Mouse (Mus musculus): ENCODE measurements around the gene Mindy1. TPM values are rescaled to one million over a fixed set of nuclear protein-coding genes. Genes with fewer than 3 reads are reported as not detected.
"Not testable (repeated sequence)": the region's sequence is repeated elsewhere in the genome, so short reads cannot be mapped to it uniquely, and the experiment has no call there.

The Mindy1 gene
- polyA plus RNA-seq, 1 experiment from 2014 or later = 35.4 TPM

DNA sequence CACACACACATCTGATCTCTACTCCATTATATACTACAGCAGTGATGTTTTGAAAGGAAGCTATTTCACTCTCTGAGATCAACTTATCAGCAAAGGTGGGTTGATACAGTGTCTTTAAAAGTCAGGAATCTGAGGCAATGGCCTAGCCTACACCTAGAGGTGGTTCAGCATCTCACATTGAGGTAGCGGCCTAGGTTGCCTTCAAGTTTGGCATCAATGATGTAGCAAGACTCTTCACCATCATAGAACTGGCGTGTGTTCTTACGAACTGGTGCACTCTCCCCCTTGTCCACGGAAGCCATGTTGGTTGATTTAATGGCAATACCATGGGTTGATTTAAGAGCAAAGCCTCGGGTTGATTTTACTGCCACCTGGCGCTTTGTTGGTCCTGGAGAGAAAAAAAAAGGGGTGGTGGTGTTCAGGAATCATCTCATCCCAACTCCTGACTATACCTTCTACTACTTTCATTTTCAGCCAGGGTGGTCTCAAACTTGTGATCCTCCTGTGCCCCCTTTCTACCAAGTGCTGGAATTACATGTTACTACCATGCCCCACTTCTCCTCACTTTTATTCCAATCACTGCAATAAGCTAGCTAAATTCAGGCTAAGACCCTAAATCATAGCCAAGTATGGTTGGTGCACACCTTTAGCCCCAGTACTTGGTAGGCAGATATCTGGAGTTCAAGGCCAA lies 43.5 kb downstream of the Mindy1 start:
- 93% methylated on average over 6 of the region's 6 CpGs for WGBS
- Histone ChIP-seq H3K27ac (replicated peaks; ENCODE audit: low read depth, low read length) (no peak overlapping the region), H3K4me2 (ENCODE audit: low read depth, severe bottlenecking) (no peak overlapping the region), H3K4me3 (ENCODE audit: low read depth, low read length) (no peak overlapping the region), H3K36me3 (ENCODE audit: control insufficient read depth, insufficient read depth, low read length) (peaks cover 43% of the 10 kb centered on the region), H3K4me1 (ENCODE audit: control insufficient read depth, insufficient read depth, low read length) (no peaks in the 10 kb centered on the region), H3K9ac (ENCODE audit: low read length) (no peak overlapping the region), H3K9me3 (ENCODE audit: control insufficient read depth, low read length) (no peaks in the 10 kb centered on the region), H3K27me3 (ENCODE audit: control insufficient read depth, insufficient read depth, low read length) (no peaks in the 10 kb centered on the region)
- DNase-seq (ENCODE audit: low spot score) (no peak), ATAC-seq (ENCODE audit: insufficient number of reproducible peaks, low FRiP score, low TSS enrichment, low read depth) (no peak)

DNA sequence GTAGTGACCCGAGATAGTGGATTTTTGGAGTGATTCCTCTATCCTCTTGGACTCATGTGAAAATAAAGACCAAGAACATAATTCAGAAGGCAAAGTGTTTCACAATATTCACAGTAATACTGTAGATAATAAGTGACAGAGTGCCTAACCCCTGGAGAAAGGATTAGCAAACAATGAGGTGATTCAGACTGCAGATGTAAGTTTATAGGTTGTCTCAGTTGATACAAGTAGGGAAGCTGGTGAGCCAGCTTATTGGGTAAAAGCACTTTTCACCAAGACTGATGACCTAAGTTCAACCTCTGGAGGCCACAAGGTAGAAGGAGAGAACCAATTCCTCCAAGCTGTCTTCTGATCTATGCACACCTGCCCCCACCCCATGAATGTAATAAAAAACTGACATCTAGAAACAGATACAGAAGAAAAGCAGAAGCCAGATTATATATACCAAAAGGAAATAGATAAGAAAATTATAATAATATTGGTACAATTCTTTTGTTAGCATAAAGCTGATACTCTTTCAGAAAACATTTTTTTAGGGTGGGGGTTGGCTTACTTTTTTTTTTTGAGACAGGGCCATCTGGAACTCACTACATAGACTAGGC lies 47.8 kb downstream of the Mindy1 start:
- Histone ChIP-seq H3K9me3 (ENCODE audit: control insufficient read depth, low read length) (no peaks in the 10 kb centered on the region), H3K9ac (ENCODE audit: low read length) (no peak overlapping the region), H3K36me3 (ENCODE audit: control insufficient read depth, insufficient read depth, low read length) (peaks cover 33% of the 10 kb centered on the region), H3K27ac (replicated peaks; ENCODE audit: low read depth, low read length) (no peak overlapping the region), H3K4me1 (ENCODE audit: control insufficient read depth, insufficient read depth, low read length) (no peaks in the 10 kb centered on the region), H3K4me2 (ENCODE audit: low read depth, severe bottlenecking) (no peak overlapping the region), H3K27me3 (ENCODE audit: control insufficient read depth, insufficient read depth, low read length) (no peaks in the 10 kb centered on the region), H3K4me3 (ENCODE audit: low read depth, low read length) (no peak overlapping the region)
- 88% methylated on average over 1 of the region's 1 CpGs for WGBS
- ATAC-seq (ENCODE audit: insufficient number of reproducible peaks, low FRiP score, low TSS enrichment, low read depth) = no peak
- DNase-seq (ENCODE audit: low spot score) = no peak

DNA sequence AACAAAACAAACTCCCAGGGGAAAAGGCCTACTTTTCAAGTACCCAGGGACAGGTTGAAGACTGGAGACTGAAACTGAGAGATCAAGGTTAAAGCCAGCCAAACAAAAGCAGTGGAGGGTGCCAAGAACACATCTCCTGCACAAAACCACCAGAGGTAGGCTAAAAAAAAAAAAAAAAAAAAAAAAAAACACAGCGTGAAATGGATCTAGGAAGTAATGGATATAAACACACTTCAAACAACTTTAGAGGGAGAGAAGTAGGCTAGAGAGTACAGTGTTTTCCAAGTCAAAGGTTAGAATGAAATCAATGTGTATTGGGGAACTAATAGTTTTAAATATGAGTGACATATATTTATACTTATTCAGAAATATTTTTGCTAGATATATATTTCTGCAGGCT lies 50.4 kb downstream of the Mindy1 start:
- no peaks in the 10 kb centered on the region for H3K9me3 ChIP-seq (ENCODE audit: control insufficient read depth, low read length)
- 63% methylated on average over 1 of the region's 1 CpGs for WGBS
- peaks cover 25% of the 10 kb centered on the region; the same call in 1 of the 2 replicates for H3K36me3 ChIP-seq (ENCODE audit: control insufficient read depth, insufficient read depth, low read length)
- no peak overlapping the region for H3K4me2 ChIP-seq (ENCODE audit: low read depth, severe bottlenecking)
- no peak for DNase-seq (ENCODE audit: low spot score)
- H3K4me3 ChIP-seq (ENCODE audit: low read depth, low read length) = no peak overlapping the region
- no peak overlapping the region for H3K27ac ChIP-seq (replicated peaks; ENCODE audit: low read depth, low read length)
- H3K4me1 ChIP-seq (ENCODE audit: control insufficient read depth, insufficient read depth, low read length) = no peaks in the 10 kb centered on the region
- no peaks in the 10 kb centered on the region for H3K27me3 ChIP-seq (ENCODE audit: control insufficient read depth, insufficient read depth, low read length)
- no peak overlapping the region for H3K9ac ChIP-seq (ENCODE audit: low read length)
- no peak for ATAC-seq (ENCODE audit: insufficient number of reproducible peaks, low FRiP score, low TSS enrichment, low read depth)

DNA sequence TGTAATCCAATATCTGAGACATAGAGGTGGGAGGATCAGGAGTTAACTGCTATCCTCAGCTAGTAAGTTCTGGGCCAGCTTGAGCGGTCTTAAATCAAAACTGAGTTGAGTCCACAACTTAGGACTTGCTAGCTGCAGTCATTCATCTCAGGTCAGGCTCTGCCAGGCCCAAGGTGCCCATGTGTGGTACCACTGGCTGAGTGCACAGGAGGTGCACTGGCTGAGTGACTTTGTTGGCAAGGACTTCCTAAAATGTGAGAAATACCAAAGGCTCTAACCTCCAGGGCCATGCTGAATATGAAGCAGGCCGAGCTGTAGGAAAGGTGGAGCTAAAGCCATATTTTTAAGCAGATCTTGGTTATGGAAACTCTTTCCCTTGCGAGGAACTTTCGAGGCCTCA lies 56.2 kb downstream of the Mindy1 start:
- no peaks in the 10 kb centered on the region for H3K27me3 ChIP-seq (ENCODE audit: control insufficient read depth, insufficient read depth, low read length)
- no peak overlapping the region for H3K4me3 ChIP-seq (ENCODE audit: low read depth, low read length)
- peaks cover 45% of the 10 kb centered on the region for H3K36me3 ChIP-seq (ENCODE audit: control insufficient read depth, insufficient read depth, low read length)
- no peak overlapping the region for H3K9ac ChIP-seq (ENCODE audit: low read length)
- DNase-seq (ENCODE audit: low spot score) = no peak
- no peak for ATAC-seq (ENCODE audit: insufficient number of reproducible peaks, low FRiP score, low TSS enrichment, low read depth)
- no peak overlapping the region for H3K4me2 ChIP-seq (ENCODE audit: low read depth, severe bottlenecking)
- H3K27ac ChIP-seq (replicated peaks; ENCODE audit: low read depth, low read length) = no peak overlapping the region
- no peaks in the 10 kb centered on the region for H3K4me1 ChIP-seq (ENCODE audit: control insufficient read depth, insufficient read depth, low read length)
- no peaks in the 10 kb centered on the region for H3K9me3 ChIP-seq (ENCODE audit: control insufficient read depth, low read length)
- WGBS = 94% methylated on average over 4 of the region's 4 CpGs

DNA sequence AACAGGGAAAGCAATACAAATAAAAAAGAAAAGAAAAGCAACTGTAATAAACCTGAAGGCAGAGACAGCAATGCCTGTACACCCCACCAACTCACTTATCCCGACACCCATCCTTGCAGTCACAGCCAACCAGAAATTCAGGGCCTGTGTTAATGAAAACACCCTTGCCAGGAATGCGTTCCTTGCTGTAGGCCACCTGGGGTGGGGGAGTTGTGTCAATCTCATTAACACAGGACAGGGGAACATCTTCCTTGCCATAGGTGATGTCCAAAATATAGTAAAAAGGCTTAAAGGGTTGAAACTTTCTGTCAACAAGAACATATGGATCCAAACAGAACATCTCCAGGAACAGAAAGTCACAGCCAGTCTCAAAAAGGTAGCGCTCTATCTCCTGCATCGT lies 57.1 kb downstream of the Mindy1 start:
- Histone ChIP-seq H3K27me3 (ENCODE audit: control insufficient read depth, insufficient read depth, low read length) (no peaks in the 10 kb centered on the region), H3K9ac (ENCODE audit: low read length) (no peak overlapping the region), H3K4me1 (ENCODE audit: control insufficient read depth, insufficient read depth, low read length) (no peaks in the 10 kb centered on the region), H3K4me3 (ENCODE audit: low read depth, low read length) (no peak overlapping the region), H3K27ac (replicated peaks; ENCODE audit: low read depth, low read length) (no peak overlapping the region), H3K9me3 (ENCODE audit: control insufficient read depth, low read length) (no peaks in the 10 kb centered on the region), H3K36me3 (ENCODE audit: control insufficient read depth, insufficient read depth, low read length) (peaks cover 51% of the 10 kb centered on the region), H3K4me2 (ENCODE audit: low read depth, severe bottlenecking) (no peak overlapping the region)
- DNase-seq (ENCODE audit: low spot score) (no peak), ATAC-seq (ENCODE audit: insufficient number of reproducible peaks, low FRiP score, low TSS enrichment, low read depth) (no peak)
- WGBS = 93% methylated on average over 4 of the region's 4 CpGs

DNA sequence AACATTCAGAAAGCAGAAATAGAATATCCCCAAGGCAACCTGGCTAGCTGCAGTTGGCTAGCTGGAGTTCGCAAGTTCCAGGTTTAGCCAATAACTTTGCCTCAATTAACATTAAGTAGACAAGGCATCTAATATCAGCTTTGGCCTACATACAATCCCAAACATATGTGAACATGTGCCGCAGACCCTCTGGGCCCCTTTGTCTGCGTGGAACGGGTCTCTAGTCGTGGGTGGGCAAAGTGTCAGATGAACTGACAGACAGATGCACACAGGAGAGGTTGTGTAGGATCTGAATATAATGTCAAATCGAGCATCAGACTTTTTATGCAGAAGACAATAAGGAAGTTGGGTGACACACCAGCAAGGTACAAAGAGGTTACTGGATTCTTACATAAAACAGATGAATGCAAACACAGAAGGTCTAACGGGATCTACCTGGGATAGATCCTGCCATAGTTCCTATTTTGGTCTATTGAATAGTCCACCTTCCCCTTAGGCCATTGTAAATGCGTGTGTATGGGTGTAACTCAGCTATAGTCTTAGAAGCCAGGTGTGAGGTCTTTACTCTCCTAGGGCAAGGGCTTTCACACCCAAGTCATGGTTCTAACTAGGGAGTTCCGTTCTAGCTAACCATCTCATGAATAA lies 62.3 kb downstream of the Mindy1 start:
- ATAC-seq (ENCODE audit: insufficient number of reproducible peaks, low FRiP score, low TSS enrichment, low read depth); H3K4me2 ChIP-seq (ENCODE audit: low read depth, severe bottlenecking); H3K4me1 ChIP-seq (ENCODE audit: control insufficient read depth, insufficient read depth, low read length); H3K27me3 ChIP-seq (ENCODE audit: control insufficient read depth, insufficient read depth, low read length); H3K9me3 ChIP-seq (ENCODE audit: control insufficient read depth, low read length); H3K27ac ChIP-seq (replicated peaks; ENCODE audit: low read depth, low read length); H3K4me3 ChIP-seq (ENCODE audit: low read depth, low read length); DNase-seq (ENCODE audit: low spot score); H3K9ac ChIP-seq (ENCODE audit: low read length): not testable (repeated sequence)
- H3K36me3 ChIP-seq (ENCODE audit: control insufficient read depth, insufficient read depth, low read length) = peaks cover 29% of the 10 kb centered on the region
- WGBS = 95% methylated on average over 9 of the region's 9 CpGs

Other genes starting within 250 kb of the Mindy1 start
- 331 and 340 TPM in 2 replicates for gene Psmd4, start 238.7 kb upstream of the Mindy1 start, polyA plus RNA-seq (2014; fragmentation: Nextera tagmentation; extraction: Ambion mirVana)
- 15.4 and 17.3 TPM in 2 replicates for gene Pip5k1a, start 174.4 kb upstream of the Mindy1 start, polyA plus RNA-seq (2014; fragmentation: Nextera tagmentation; extraction: Ambion mirVana)
- gene Vps72, start 170.3 kb upstream of the Mindy1 start, polyA plus RNA-seq (2014; fragmentation: Nextera tagmentation; extraction: Ambion mirVana) = 254 and 281 TPM in 2 replicates
- gene Tmod4, start 156.9 kb upstream of the Mindy1 start, polyA plus RNA-seq (2014; fragmentation: Nextera tagmentation; extraction: Ambion mirVana) = 0.72 and 0.88 TPM in 2 replicates
- 67.7 and 76.8 TPM in 2 replicates for gene Scnm1, start 147.3 kb upstream of the Mindy1 start, polyA plus RNA-seq (2014; fragmentation: Nextera tagmentation; extraction: Ambion mirVana)
- 12.8 and 13.3 TPM in 2 replicates for gene Lysmd1, start 147.3 kb upstream of the Mindy1 start, polyA plus RNA-seq (2014; fragmentation: Nextera tagmentation; extraction: Ambion mirVana)
- gene Tnfaip8l2, start 139.0 kb upstream of the Mindy1 start, polyA plus RNA-seq (2014; fragmentation: Nextera tagmentation; extraction: Ambion mirVana) = 1.6 TPM in 2 replicates
- 12.8 and 15.2 TPM in 2 replicates for gene Sema6c, start 120.9 kb upstream of the Mindy1 start, polyA plus RNA-seq (2014; fragmentation: Nextera tagmentation; extraction: Ambion mirVana)
- 8.7 and 8.9 TPM in 2 replicates for gene Gabpb2, start 63.4 kb upstream of the Mindy1 start, polyA plus RNA-seq (2014; fragmentation: Nextera tagmentation; extraction: Ambion mirVana)
- 80.1 and 89.6 TPM in 2 replicates for gene Cdc42se1, start 52.6 kb upstream of the Mindy1 start, polyA plus RNA-seq (2014; fragmentation: Nextera tagmentation; extraction: Ambion mirVana)
- 14.8 and 18.2 TPM in 2 replicates for gene Mllt11, start 49.2 kb upstream of the Mindy1 start, polyA plus RNA-seq (2014; fragmentation: Nextera tagmentation; extraction: Ambion mirVana)
- 0.53 and 0.82 TPM in 2 replicates for gene Gm128, start 39.7 kb upstream of the Mindy1 start, polyA plus RNA-seq (2014; fragmentation: Nextera tagmentation; extraction: Ambion mirVana)
- 1.1 and 1.6 TPM in 2 replicates for gene Bnipl, start 30.2 kb upstream of the Mindy1 start, polyA plus RNA-seq (2014; fragmentation: Nextera tagmentation; extraction: Ambion mirVana)
- gene Prune1, start 731 bp downstream of the Mindy1 start, polyA plus RNA-seq (2014; fragmentation: Nextera tagmentation; extraction: Ambion mirVana) = 26.8 and 27.6 TPM in 2 replicates
- gene Anxa9, start 25.8 kb downstream of the Mindy1 start, polyA plus RNA-seq (2014; fragmentation: Nextera tagmentation; extraction: Ambion mirVana) = 1.6 and 1.8 TPM in 2 replicates
- 132 and 138 TPM in 2 replicates for gene Cers2, start 33.4 kb downstream of the Mindy1 start, polyA plus RNA-seq (2014; fragmentation: Nextera tagmentation; extraction: Ambion mirVana)
- 62.3 and 67.8 TPM in 2 replicates for gene Setdb1, start 75.9 kb downstream of the Mindy1 start, polyA plus RNA-seq (2014; fragmentation: Nextera tagmentation; extraction: Ambion mirVana)
- gene 4930558C23Rik, start 121.5 kb downstream of the Mindy1 start, polyA plus RNA-seq (2014; fragmentation: Nextera tagmentation; extraction: Ambion mirVana) = 0.27 TPM in 1 of 2 replicates, not detected in the other
- 32.0 and 37.1 TPM in 2 replicates for gene Arnt, start 153.0 kb downstream of the Mindy1 start, polyA plus RNA-seq (2014; fragmentation: Nextera tagmentation; extraction: Ambion mirVana)
- gene Ctsk, start 217.9 kb downstream of the Mindy1 start, polyA plus RNA-seq (2014; fragmentation: Nextera tagmentation; extraction: Ambion mirVana) = 4.2 and 4.9 TPM in 2 replicates
- gene Ctss, start 245.4 kb downstream of the Mindy1 start, polyA plus RNA-seq (2014; fragmentation: Nextera tagmentation; extraction: Ambion mirVana) = 5.0 and 5.6 TPM in 2 replicates

Measured in limb, embryonic 11.5 days (tissue).